Mouse (Mus musculus): ENCODE data around the gene Meis1. TPM values are rescaled to one million over a fixed set of nuclear protein-coding genes. Genes with fewer than 3 reads are reported as not detected.

Gene Meis1
- total RNA-seq, 1 experiment: 6.2 TPM

DNA sequence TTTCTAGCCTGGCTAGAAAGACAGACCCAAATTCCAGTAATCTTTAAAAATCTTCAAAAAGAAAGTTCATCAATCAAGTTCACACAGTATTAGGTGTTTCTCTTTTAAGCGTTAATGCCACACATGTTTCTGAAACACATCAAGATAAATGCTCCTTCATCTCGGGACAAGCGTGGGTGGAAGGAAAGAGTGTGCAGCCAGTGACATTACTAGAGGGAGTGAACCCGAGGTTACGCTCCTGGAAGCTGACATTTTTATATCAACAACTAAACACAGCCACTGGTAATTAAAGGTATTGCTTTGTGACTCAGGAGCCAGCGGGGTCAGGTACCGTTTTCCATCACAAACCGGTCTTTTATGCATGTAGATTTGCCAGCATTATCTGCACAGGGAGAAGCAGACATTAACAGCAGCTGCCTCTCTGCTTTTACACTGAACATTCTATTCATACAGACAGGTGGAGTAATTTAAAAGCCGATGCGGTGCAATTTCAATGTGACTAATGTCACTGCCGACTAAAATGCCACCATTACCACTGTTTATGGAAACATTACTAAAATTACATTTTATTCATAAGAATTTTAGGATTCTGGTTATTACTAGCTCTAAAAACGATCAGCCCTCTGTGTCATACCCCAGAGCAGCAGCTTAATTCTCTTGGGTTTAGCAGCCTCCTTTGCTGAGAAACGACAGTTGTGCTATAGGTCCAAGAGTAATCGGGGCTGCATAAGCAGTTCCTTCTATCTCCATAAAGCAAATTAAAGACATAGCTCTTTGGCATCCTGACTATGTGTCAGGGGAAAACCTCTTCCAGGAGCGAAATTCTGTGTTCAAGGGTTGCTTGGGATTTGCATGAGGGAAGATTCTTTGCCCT, 87.5 kb downstream of the Meis1 start:
- peaks cover 0 to 2% of the 10 kb centered on the region in 2 experiments; a peak in 1 of 4 replicates for H3K4me1 ChIP-seq (ENCODE audit: control insufficient read depth in 2 of 2, insufficient read depth in 2 of 2, low read length in 2 of 2, poor library complexity in 1 of 2)
- H3K27ac ChIP-seq (ENCODE audit: insufficient read depth, low read depth, low read length, poor library complexity, severe bottlenecking): no peak overlapping the region
- no peaks in the 10 kb centered on the region for H3K9me3 ChIP-seq (ENCODE audit: control insufficient read depth, insufficient read depth, low read depth, low read length)
- TF ChIP-seq MAFK (IDR thresholded peaks at IDR 0.05; ENCODE audit: insufficient read depth, low read depth, low read length) (no peak), CHD2 (IDR thresholded peaks at IDR 0.05; ENCODE audit: low read depth, low read length) (no peak), ZC3H11A (IDR thresholded peaks at IDR 0.05; ENCODE audit: borderline replicate concordance, low read depth, low read length) (no peak), HCFC1 (IDR thresholded peaks at IDR 0.05; ENCODE audit: borderline replicate concordance, insufficient read depth, low read length) (no peak), ZNF384 (IDR thresholded peaks at IDR 0.05; ENCODE audit: low read depth, low read length) (no peak)
- no peaks in the 10 kb centered on the region for H3K36me3 ChIP-seq (ENCODE audit: control insufficient read depth, insufficient read depth, low read length, poor library complexity, severe bottlenecking)
- H3K4me3 ChIP-seq (ENCODE audit: insufficient read depth in 1 of 2, low read depth in 1 of 2, low read length in 2 of 2, poor library complexity in 1 of 2, severe bottlenecking in 1 of 2): no peak overlapping the region
- in situ Hi-C loops (cut with MboI; ENCODE audit: low sequenced_read_pairs in 2 of 2, unreplicated experiment in 2 of 2): no loop called here
- DNase-seq (ENCODE audit: low read depth, low spot score): no peak
- H3K9ac ChIP-seq (ENCODE audit: insufficient read depth, low read depth, low read length, poor library complexity, severe bottlenecking): no peak overlapping the region

DNA sequence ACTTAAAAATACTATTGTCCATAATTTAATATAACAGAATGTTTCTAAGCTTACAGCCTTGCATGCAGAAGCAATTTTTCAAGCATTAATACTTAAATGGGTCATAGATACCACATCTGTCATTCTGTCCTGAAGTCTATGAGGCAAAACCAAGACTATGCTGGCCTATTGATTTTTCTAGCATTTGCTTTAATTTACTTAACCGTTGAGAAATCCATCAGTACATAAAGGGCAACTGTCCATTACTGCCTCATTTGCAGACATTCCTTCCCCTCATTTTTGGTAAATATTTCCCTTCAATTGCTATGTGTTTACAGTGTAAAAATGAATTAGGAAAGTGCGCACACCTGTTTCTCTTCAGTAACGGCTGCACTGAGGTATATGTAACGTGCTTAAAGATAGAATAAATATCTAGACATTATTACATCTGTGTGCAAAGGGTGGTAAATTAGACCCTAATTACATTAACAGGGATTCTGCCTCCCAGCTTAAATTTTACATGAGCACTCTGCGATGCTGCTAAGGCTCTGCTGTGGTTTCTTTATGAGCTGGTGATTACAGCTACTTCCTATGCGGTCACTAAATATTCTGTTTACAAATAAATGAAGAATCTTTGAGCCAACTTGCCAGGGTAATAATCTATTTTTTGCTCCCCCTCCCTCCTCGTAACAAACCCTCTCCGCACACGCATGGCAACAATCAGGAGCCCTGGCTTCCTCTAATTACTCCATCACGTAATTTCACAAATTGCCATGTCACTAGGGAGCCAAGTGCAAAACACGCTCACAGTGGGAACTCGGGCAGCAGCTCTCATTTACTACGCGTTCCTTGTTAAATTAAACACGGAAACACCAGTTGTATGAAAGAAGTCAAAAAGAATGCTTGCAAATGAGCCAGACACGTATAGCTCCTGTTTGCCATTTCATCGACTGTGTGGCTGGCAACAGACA, 88.7 kb downstream of the Meis1 start:
- Histone ChIP-seq H3K27ac (ENCODE audit: insufficient read depth, low read depth, low read length, poor library complexity, severe bottlenecking) (no peak overlapping the region), H3K36me3 (ENCODE audit: control insufficient read depth, insufficient read depth, low read length, poor library complexity, severe bottlenecking) (no peaks in the 10 kb centered on the region), H3K9ac (ENCODE audit: insufficient read depth, low read depth, low read length, poor library complexity, severe bottlenecking) (no peak overlapping the region), H3K4me3 (ENCODE audit: insufficient read depth in 1 of 2, low read depth in 1 of 2, low read length in 2 of 2, poor library complexity in 1 of 2, severe bottlenecking in 1 of 2) (no peak overlapping the region), H3K9me3 (ENCODE audit: control insufficient read depth, insufficient read depth, low read depth, low read length) (no peaks in the 10 kb centered on the region), H3K4me1 (ENCODE audit: control insufficient read depth in 2 of 2, insufficient read depth in 2 of 2, low read length in 2 of 2, poor library complexity in 1 of 2) (peaks cover 0 to 2% of the 10 kb centered on the region in 2 experiments; a peak in 1 of 4 replicates)
- no peak for DNase-seq (ENCODE audit: low read depth, low spot score)
- no peak for TF ChIP-seq ZC3H11A (IDR thresholded peaks at IDR 0.05; ENCODE audit: borderline replicate concordance, low read depth, low read length)
- no peak for TF ChIP-seq MAFK (IDR thresholded peaks at IDR 0.05; ENCODE audit: insufficient read depth, low read depth, low read length)
- no peak for TF ChIP-seq ZNF384 (IDR thresholded peaks at IDR 0.05; ENCODE audit: low read depth, low read length)
- TF ChIP-seq HCFC1 (IDR thresholded peaks at IDR 0.05; ENCODE audit: borderline replicate concordance, insufficient read depth, low read length): no peak
- no peak for TF ChIP-seq CHD2 (IDR thresholded peaks at IDR 0.05; ENCODE audit: low read depth, low read length)
- in situ Hi-C loops (cut with MboI; ENCODE audit: low sequenced_read_pairs in 2 of 2, unreplicated experiment in 2 of 2): no loop called here

DNA sequence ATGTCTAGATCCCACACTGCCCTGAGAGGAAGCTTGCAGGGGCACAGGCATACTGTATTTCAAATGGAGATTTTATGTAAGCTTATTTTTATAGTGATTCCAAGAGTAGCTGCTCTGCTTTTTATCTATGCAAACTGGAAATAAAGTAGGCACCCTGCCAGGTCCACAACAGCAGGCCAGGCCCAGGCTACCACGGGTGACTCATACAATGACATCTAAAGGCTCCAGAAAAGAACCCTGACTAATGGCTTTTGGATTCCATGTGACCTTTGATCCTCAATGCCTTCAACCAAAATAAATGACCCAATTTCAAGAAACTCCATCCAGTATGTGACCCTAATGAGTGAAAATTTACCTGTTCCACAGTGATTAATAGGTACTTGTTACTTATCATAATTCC, 91.4 kb downstream of the Meis1 start:
- H3K4me3 ChIP-seq (ENCODE audit: insufficient read depth in 1 of 2, low read depth in 1 of 2, low read length in 2 of 2, poor library complexity in 1 of 2, severe bottlenecking in 1 of 2): no peak overlapping the region
- in situ Hi-C loops (cut with MboI; ENCODE audit: low sequenced_read_pairs in 2 of 2, unreplicated experiment in 2 of 2): no loop called here
- DNase-seq (ENCODE audit: low read depth, low spot score): no peak

DNA sequence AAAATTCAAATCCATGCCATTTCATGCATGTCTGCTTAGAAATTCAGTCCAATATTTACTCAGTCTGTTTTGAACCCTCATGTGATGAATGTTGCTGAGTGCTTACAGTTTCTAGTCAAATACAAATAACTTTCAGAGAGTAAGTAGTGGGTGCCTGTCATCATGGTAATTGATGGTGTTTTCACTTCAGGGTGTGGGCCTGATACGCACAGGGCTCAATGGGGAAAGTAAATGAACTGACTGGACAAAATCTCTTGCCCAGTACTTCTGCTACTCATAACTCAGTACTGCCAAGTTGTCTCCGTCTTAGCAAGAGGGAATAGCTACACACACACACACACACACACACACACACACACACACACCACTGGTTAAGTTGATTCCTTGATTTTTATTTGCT, 92.0 kb downstream of the Meis1 start:
- in situ Hi-C loops (cut with MboI; ENCODE audit: low sequenced_read_pairs in 2 of 2, unreplicated experiment in 2 of 2): no loop called here
- no peak overlapping the region for H3K4me3 ChIP-seq (ENCODE audit: insufficient read depth in 1 of 2, low read depth in 1 of 2, low read length in 2 of 2, poor library complexity in 1 of 2, severe bottlenecking in 1 of 2)

More for the DNA sequence above, 91.4 kb downstream of the Meis1 start:
- Histone ChIP-seq H3K36me3 (ENCODE audit: control insufficient read depth, insufficient read depth, low read length, poor library complexity, severe bottlenecking) (no peaks in the 10 kb centered on the region), H3K4me1 (ENCODE audit: control insufficient read depth in 2 of 2, insufficient read depth in 2 of 2, low read length in 2 of 2, poor library complexity in 1 of 2) (peaks cover 0 to 2% of the 10 kb centered on the region in 2 experiments; a peak in 1 of 4 replicates), H3K9ac (ENCODE audit: insufficient read depth, low read depth, low read length, poor library complexity, severe bottlenecking) (no peak overlapping the region), H3K27ac (ENCODE audit: insufficient read depth, low read depth, low read length, poor library complexity, severe bottlenecking) (no peak overlapping the region), H3K9me3 (ENCODE audit: control insufficient read depth, insufficient read depth, low read depth, low read length) (no peaks in the 10 kb centered on the region)
- TF ChIP-seq CHD2 (IDR thresholded peaks at IDR 0.05; ENCODE audit: low read depth, low read length): no peak
- TF ChIP-seq MAFK (IDR thresholded peaks at IDR 0.05; ENCODE audit: insufficient read depth, low read depth, low read length): no peak
- TF ChIP-seq ZC3H11A (IDR thresholded peaks at IDR 0.05; ENCODE audit: borderline replicate concordance, low read depth, low read length): no peak
- TF ChIP-seq HCFC1 (IDR thresholded peaks at IDR 0.05; ENCODE audit: borderline replicate concordance, insufficient read depth, low read length): no peak
- TF ChIP-seq ZNF384 (IDR thresholded peaks at IDR 0.05; ENCODE audit: low read depth, low read length): no peak

More for the DNA sequence above, 92.0 kb downstream of the Meis1 start:
- no peak for DNase-seq (ENCODE audit: low read depth, low spot score)
- H3K36me3 ChIP-seq (ENCODE audit: control insufficient read depth, insufficient read depth, low read length, poor library complexity, severe bottlenecking): no peaks in the 10 kb centered on the region
- no peak overlapping the region for H3K27ac ChIP-seq (ENCODE audit: insufficient read depth, low read depth, low read length, poor library complexity, severe bottlenecking)
- TF ChIP-seq ZC3H11A (IDR thresholded peaks at IDR 0.05; ENCODE audit: borderline replicate concordance, low read depth, low read length) (no peak), ZNF384 (IDR thresholded peaks at IDR 0.05; ENCODE audit: low read depth, low read length) (no peak), MAFK (IDR thresholded peaks at IDR 0.05; ENCODE audit: insufficient read depth, low read depth, low read length) (no peak)
- peaks cover 0 to 2% of the 10 kb centered on the region in 2 experiments; a peak in 1 of 4 replicates for H3K4me1 ChIP-seq (ENCODE audit: control insufficient read depth in 2 of 2, insufficient read depth in 2 of 2, low read length in 2 of 2, poor library complexity in 1 of 2)
- H3K9ac ChIP-seq (ENCODE audit: insufficient read depth, low read depth, low read length, poor library complexity, severe bottlenecking): no peak overlapping the region
- no peaks in the 10 kb centered on the region for H3K9me3 ChIP-seq (ENCODE audit: control insufficient read depth, insufficient read depth, low read depth, low read length)

Data from ES-E14 (cell line).